Mouse (Mus musculus): ENCODE measurements around the gene Sec63. TPM values are rescaled to one million over a fixed set of nuclear protein-coding genes. Genes with fewer than 3 reads are reported as not detected.
A peak's percentile ranks its signal among the peaks of the same experiment; 100 is the strongest.

The Sec63 gene
- polyA plus RNA-seq, 1 experiment = 46.8 TPM

GRCm38 (mm10) chr10:42775450-42775849, 14.2 kb downstream of the Sec63 start:
- DNase-seq = no peak
- Histone ChIP-seq H3K4me1 (ENCODE audit: control insufficient read depth, insufficient read depth, low read length) (no peaks in the 10 kb centered on the region), H3K4me3 (replicated peaks; ENCODE audit: insufficient read depth, low read depth, low read length) (no peak overlapping the region), H3K27ac (ENCODE audit: insufficient read depth, low read length) (no peak overlapping the region), H3K27me3 (ENCODE audit: control insufficient read depth, insufficient read depth, low read length) (no peaks in the 10 kb centered on the region)
- no peak for TF ChIP-seq POLR2A (IDR thresholded peaks at IDR 0.05; ENCODE audit: borderline replicate concordance, insufficient read depth, low read length)
- TF ChIP-seq CTCF (IDR thresholded peaks at IDR 0.05; ENCODE audit: borderline replicate concordance, insufficient read depth, low read depth, low read length) = no peak
- 80% methylated on average over 3 of the region's 3 CpGs for whole genome bisulfite sequencing

DNA sequence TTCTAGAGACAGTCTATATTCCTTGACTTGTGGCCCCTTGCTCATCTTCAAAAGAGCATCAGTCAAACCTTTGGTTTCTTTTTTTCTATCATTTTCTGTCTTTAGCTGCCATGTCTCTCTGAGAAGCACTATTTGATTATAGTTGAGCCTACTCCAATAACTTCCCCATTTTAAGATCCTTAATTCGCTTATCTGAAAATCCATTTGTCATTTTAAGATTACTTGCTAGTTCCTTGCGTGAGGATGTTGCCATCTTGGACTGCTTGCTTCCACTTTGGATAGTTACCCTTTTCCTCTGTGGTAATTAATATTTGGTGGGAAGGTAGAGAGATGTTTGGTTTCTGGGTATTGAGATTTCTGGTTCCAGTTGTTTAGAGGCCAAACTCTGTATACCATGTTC, 19.5 kb downstream of the Sec63 start:
- no peak overlapping the region for H3K4me3 ChIP-seq (replicated peaks; ENCODE audit: insufficient read depth, low read depth, low read length)
- DNase-seq = no peak
- 99% methylated on average over 2 of the region's 2 CpGs for WGBS
- peaks cover 4% of the 10 kb centered on the region for H3K4me1 ChIP-seq (ENCODE audit: control insufficient read depth, insufficient read depth, low read length)
- no peaks in the 10 kb centered on the region for H3K27me3 ChIP-seq (ENCODE audit: control insufficient read depth, insufficient read depth, low read length)
- H3K27ac ChIP-seq (ENCODE audit: insufficient read depth, low read length) = no peak overlapping the region
- TF ChIP-seq POLR2A (IDR thresholded peaks at IDR 0.05; ENCODE audit: borderline replicate concordance, insufficient read depth, low read length) = no peak
- TF ChIP-seq CTCF (IDR thresholded peaks at IDR 0.05; ENCODE audit: borderline replicate concordance, insufficient read depth, low read depth, low read length) = no peak

- Histone ChIP-seq H3K27ac (ENCODE audit: insufficient read depth, low read length) (no peak overlapping the region), H3K4me1 (ENCODE audit: control insufficient read depth, insufficient read depth, low read length) (peaks cover 4% of the 10 kb centered on the region), H3K4me3 (replicated peaks; ENCODE audit: insufficient read depth, low read depth, low read length) (no peak overlapping the region), H3K27me3 (ENCODE audit: control insufficient read depth, insufficient read depth, low read length) (no peaks in the 10 kb centered on the region)
- DNase-seq = peak in 1 of 2 experiments; percentile 33
- TF ChIP-seq CTCF (IDR thresholded peaks at IDR 0.05; ENCODE audit: borderline replicate concordance, insufficient read depth, low read depth, low read length) (no peak), POLR2A (IDR thresholded peaks at IDR 0.05; ENCODE audit: borderline replicate concordance, insufficient read depth, low read length) (no peak)
- 12% methylated on average over 3 of the region's 3 CpGs for WGBS
These were observed 20.4 kb downstream of the Sec63 start for GRCm38 (mm10) chr10:42781672-42782071.

DNA sequence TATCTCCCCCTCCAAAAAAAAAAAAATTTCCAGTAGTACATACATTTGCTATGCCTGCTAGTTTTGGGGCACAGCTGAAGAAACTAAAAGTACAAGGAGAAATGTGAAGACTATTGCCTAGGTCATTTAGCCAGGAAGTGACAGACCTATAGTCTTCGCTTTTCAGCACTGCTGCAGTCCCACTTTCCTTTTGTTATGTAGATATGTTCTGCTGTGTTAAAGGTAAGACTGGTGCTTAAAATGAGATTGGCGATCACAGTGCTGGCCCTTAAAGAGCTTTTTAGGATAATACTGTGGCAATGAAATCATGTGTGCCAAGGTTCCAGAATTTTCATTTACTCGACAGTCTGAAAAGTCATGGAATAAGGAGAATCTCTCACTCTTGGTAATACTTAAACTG, 39.6 kb downstream of the Sec63 start:
- Histone ChIP-seq H3K27ac (ENCODE audit: insufficient read depth, low read length) (no peak overlapping the region), H3K4me3 (replicated peaks; ENCODE audit: insufficient read depth, low read depth, low read length) (no peak overlapping the region), H3K27me3 (ENCODE audit: control insufficient read depth, insufficient read depth, low read length) (no peaks in the 10 kb centered on the region), H3K4me1 (ENCODE audit: control insufficient read depth, insufficient read depth, low read length) (no peaks in the 10 kb centered on the region)
- WGBS = 80% methylated on average over 3 of the region's 3 CpGs
- no peak for TF ChIP-seq CTCF (IDR thresholded peaks at IDR 0.05; ENCODE audit: borderline replicate concordance, insufficient read depth, low read depth, low read length)
- TF ChIP-seq POLR2A (IDR thresholded peaks at IDR 0.05; ENCODE audit: borderline replicate concordance, insufficient read depth, low read length) = no peak
- no peak for DNase-seq

DNA sequence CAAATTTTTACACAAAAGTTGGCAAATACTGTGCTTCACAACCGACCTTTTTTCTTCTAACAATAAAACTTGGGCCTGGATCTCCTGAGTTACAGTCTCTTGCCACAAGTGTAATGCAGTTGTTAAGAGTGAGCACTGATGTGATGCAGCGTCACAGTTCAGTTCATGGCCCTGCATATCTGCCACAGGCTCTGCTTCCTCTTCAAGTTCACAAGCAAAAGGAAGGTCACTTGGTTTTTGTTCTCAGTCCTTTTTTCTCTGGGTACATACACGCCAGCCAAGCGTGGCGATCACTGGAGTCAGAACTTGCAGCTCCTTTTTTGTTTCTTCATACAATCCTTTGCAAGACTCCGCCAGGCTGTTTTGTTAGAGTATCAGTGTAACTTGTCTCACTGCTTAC, 64.6 kb downstream of the Sec63 start:
- no peak overlapping the region for H3K27ac ChIP-seq (ENCODE audit: insufficient read depth, low read length)
- no peaks in the 10 kb centered on the region for H3K27me3 ChIP-seq (ENCODE audit: control insufficient read depth, insufficient read depth, low read length)
- TF ChIP-seq CTCF (IDR thresholded peaks at IDR 0.05; ENCODE audit: borderline replicate concordance, insufficient read depth, low read depth, low read length) = no peak
- TF ChIP-seq POLR2A (IDR thresholded peaks at IDR 0.05; ENCODE audit: borderline replicate concordance, insufficient read depth, low read length) = no peak
- no peak overlapping the region for H3K4me3 ChIP-seq (replicated peaks; ENCODE audit: insufficient read depth, low read depth, low read length)
- DNase-seq = no peak
- 69% methylated on average over 6 of the region's 6 CpGs for WGBS
- H3K4me1 ChIP-seq (ENCODE audit: control insufficient read depth, insufficient read depth, low read length) = no peaks in the 10 kb centered on the region

GRCm38 (mm10) chr10:42827155-42827554, 65.9 kb downstream of the Sec63 start:
- no peaks in the 10 kb centered on the region for H3K4me1 ChIP-seq (ENCODE audit: control insufficient read depth, insufficient read depth, low read length)

DNA sequence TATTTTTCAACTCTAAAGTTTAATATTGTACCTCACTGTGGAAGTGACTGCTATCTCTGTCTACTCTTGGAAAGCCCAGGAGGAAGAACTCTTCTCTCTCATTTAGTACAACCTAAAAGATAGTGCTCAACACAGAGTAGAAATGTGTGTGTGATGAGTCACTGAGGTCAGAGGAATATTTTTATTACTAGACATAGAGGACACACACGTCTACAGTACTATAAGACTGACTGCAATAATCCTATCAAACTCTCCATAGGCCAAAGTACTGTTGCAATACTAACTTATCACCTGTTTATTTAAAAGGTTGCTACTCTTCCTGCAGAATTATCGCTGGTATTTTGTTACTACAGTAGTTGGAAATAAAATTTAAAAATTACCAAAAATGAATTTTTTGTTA, 68.7 kb downstream of the Sec63 start:
- TF ChIP-seq CTCF (IDR thresholded peaks at IDR 0.05; ENCODE audit: borderline replicate concordance, insufficient read depth, low read depth, low read length) (no peak), POLR2A (IDR thresholded peaks at IDR 0.05; ENCODE audit: borderline replicate concordance, insufficient read depth, low read length) (no peak)
- no peak for DNase-seq
- WGBS = 84% methylated on average over 2 of the region's 2 CpGs
- no peak overlapping the region for H3K4me3 ChIP-seq (replicated peaks; ENCODE audit: insufficient read depth, low read depth, low read length)
- H3K27me3 ChIP-seq (ENCODE audit: control insufficient read depth, insufficient read depth, low read length) = no peaks in the 10 kb centered on the region
- H3K4me1 ChIP-seq (ENCODE audit: control insufficient read depth, insufficient read depth, low read length) = no peaks in the 10 kb centered on the region
- H3K27ac ChIP-seq (ENCODE audit: insufficient read depth, low read length) = no peak overlapping the region

More at GRCm38 (mm10) chr10:42827155-42827554, 65.9 kb downstream of the Sec63 start:
- TF ChIP-seq CTCF (IDR thresholded peaks at IDR 0.05; ENCODE audit: borderline replicate concordance, insufficient read depth, low read depth, low read length) = no peak
- no peak for TF ChIP-seq POLR2A (IDR thresholded peaks at IDR 0.05; ENCODE audit: borderline replicate concordance, insufficient read depth, low read length)
- WGBS = 49% methylated on average over 5 of the region's 5 CpGs
- Histone ChIP-seq H3K27ac (ENCODE audit: insufficient read depth, low read length) (no peak overlapping the region), H3K4me3 (replicated peaks; ENCODE audit: insufficient read depth, low read depth, low read length) (no peak overlapping the region), H3K27me3 (ENCODE audit: control insufficient read depth, insufficient read depth, low read length) (no peaks in the 10 kb centered on the region)
- DNase-seq = no peak

GRCm38 (mm10) chr10:42830409-42830808, 69.1 kb downstream of the Sec63 start:
- 49% methylated on average over 6 of the region's 6 CpGs for WGBS

More at GRCm38 (mm10) chr10:42830409-42830808, 69.1 kb downstream of the Sec63 start:
- TF ChIP-seq CTCF (IDR thresholded peaks at IDR 0.05; ENCODE audit: borderline replicate concordance, insufficient read depth, low read depth, low read length) (no peak), POLR2A (IDR thresholded peaks at IDR 0.05; ENCODE audit: borderline replicate concordance, insufficient read depth, low read length) (no peak)
- H3K27me3 ChIP-seq (ENCODE audit: control insufficient read depth, insufficient read depth, low read length) = no peaks in the 10 kb centered on the region
- DNase-seq = no peak
- H3K4me3 ChIP-seq (replicated peaks; ENCODE audit: insufficient read depth, low read depth, low read length) = no peak overlapping the region
- no peaks in the 10 kb centered on the region for H3K4me1 ChIP-seq (ENCODE audit: control insufficient read depth, insufficient read depth, low read length)
- H3K27ac ChIP-seq (ENCODE audit: insufficient read depth, low read length) = no peak overlapping the region

All from cerebellum, adult 2 months (tissue).